Mouse (Mus musculus) right cerebral cortex, postnatal 36 days (tissue): ENCODE results near the gene Cacng4.
A peak's percentile ranks its signal among the peaks of the same experiment; 100 is the strongest.

Source experiments
- DNase-seq, 2 experiments: peaks; one replicate each; pipeline ENCODE4 v3.0.0; 2022; ENCODE audit warnings: low spot score in 2 of 2, mixed read lengths in 1 of 2

Cacng4 gene

DNA sequence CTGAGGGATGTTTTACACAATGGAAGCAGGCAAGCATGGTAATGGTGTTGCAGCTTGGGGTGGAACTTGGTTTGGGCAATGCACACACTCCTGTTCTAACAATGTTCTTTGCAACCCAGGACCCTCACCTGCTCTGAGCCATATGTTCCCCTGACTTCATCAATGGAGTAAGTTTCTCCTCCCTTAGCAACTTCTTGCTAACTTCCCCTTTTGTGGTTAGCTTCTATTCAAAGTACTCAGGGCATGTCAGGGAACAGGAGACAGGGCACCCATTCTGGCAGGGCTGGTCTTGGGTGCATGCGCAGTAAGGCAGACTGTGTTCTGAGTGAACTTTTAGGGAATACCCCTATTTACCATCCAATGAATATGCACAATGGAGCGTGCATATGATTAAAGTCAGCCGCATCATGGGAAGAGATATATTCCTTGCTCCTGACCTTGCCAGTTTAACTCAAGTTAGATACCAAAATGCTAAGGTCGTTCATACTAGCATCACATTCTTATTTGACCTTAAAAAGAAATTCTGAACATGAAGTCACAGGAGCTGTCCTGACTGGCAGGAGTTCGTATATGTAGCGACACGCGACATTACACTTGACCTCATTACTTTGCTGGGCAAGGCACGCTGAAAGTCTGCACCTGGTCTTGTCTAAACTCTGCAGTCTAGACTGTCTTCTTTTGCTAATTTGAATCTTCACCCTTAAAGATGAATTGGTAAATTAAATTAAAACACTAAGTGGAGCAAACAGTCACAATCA, 73.9 kb downstream of the Cacng4 start:
- no peak for DNase-seq

DNA sequence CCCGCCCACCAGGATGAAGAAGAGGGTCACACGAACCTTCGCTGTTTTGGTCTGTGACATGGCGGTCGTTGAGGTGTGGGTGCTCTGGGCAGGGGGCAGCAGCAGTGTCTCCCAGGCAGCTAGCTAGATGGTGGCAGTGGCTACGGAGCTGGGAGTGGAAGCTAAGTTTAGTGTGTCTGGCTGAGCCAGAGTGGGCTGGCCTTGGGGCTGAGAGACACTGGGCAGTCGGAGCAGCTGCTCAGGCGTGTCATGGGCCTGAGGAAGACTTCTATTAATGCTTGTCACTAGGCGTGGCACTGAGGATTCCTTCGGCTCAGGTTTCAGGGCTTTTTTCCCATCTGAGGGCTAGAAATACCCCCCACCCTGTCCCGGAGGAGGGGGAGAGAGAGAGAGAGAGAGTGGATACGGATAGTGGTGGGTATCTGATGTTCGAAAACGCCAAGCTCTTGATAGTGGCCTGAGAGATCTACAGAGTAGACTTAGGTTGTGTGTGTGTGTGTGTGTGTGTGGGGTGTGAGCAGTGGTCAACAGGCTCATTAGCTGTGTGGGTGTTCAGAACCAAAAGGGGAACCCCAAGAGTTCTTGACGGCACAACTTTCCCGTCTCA, 77.9 kb downstream of the Cacng4 start, which contains the start of gene Cacng1:
Gene Cacng1 (minus strand): TSS at position 191 of the 607 bp plus-strand sequence.
- DNase-seq, result no peak

DNA sequence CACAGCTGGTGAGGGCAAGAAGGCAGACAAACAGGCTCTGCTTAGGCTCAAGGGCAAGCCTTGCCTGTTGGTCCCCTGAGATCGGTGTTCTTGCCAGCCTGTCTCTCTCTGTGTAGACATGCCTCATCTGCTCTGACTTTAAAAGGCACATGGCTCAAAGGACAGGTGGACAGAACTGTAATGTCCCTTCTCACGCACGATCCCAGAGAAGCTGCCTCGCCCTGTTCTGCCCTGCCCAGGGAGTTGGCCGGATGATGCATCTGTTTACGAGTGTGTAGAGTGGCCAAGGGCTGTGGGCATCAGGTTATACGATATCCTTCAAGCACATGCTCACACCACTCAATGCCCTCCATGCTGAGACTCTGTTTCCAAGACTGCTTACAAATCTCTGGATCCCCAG, 80.0 kb downstream of the Cacng4 start:
- DNase-seq, result no peak

DNA sequence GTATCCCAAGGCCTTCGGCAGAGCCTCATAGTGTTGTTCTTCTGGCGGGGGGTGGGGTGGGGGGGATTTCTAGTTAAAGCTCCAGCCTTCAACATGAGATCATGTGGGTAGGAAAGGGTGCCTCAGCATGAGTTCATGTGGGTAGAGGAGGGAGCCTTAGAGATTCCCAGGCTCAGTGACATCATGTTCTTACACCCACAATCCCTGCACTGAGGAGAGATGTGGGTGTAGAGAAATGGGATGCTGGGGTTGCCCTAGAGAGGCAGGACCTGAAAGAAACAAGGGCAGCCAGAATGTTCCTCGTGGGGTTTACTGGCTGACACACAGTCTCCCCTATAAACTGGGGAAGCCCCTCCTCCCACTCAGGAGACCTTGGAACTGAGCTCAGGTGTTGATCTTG, 84.0 kb downstream of the Cacng4 start:
- DNase-seq, result peak in 1 of 2 experiments; percentile 30

DNA sequence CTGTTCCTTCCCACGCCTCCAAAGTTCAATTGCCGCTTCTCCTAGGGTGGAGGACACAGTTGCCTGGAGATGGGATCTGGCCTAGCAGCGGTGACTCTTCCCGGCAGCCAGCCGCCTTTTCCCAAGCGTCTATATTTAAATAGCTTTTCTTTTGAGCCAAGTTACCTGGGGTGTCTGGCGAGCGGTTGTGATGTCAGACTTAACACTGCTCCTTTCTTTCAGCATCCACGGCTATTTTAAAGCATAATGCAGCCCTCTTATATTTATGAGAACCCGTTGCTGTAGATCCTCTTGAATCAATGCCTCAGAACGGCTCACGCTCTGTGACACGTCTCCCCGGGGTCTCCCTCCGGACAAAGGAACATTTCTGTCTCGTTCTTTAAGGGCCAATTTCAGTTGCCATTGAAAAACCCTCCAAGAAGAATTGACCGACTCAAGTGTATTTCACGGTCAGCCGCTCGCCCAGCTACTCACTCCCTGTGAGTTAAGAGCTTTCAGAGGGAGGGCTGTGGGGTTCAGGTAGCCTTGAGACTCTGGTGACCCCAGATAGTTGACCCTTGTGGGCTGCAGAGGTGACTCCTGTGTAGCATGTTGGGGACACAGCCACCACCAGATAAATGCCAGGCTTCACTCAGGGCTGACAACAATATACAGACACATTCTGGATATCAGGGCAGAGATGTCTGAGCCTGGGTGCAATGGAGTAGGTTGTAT, 86.3 kb downstream of the Cacng4 start:
- DNase-seq, result no peak

DNA sequence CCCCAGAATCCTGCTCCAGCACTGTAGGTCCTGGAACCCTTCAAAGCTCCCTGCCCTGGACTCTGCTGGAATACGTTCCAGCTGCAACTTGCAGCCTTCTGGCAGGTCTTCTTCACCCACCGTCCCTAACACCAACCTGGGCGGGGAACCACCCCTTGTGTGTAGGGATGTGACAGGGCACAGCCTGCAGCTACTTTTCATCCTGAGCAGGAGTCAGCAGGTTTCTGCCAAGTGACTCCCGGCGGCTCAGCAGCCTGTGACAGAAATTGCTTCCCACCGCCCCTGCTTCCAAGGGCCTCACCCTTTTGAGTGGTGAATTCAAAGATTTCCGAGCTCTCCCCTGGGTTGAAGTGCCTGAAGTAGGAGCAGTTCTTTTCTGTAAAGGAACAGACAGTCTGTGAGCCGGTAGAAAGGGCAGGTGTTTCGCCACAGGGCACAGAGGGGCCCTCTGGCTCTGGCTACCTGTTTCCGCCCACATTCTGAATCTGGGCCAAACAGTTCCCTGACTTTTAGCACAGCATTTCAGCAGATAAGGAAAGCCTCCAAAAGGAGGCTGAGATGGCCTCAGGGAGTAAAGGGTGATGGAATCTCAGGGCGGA, 88.8 kb downstream of the Cacng4 start:
- DNase-seq, result no peak

DNA sequence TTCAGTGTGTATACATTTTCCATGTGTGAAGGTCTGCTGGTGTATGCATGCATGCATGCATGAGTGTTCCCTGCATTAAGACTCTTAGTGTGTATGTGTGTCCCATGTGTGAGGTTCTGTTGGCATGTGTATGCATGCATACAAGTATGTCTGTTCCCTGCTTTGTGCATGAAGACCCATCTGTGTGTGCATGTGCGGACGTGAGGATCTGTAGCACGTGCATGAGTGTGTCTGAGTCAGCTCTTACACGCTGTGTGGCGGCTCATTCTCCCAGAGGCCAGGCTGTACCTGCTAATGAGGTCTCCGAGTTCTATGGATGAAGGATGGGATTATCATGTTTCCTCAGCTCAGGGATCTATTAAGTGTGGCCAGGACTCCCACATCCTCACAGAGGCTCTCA, 89.3 kb downstream of the Cacng4 start:
- no peak for DNase-seq

DNA sequence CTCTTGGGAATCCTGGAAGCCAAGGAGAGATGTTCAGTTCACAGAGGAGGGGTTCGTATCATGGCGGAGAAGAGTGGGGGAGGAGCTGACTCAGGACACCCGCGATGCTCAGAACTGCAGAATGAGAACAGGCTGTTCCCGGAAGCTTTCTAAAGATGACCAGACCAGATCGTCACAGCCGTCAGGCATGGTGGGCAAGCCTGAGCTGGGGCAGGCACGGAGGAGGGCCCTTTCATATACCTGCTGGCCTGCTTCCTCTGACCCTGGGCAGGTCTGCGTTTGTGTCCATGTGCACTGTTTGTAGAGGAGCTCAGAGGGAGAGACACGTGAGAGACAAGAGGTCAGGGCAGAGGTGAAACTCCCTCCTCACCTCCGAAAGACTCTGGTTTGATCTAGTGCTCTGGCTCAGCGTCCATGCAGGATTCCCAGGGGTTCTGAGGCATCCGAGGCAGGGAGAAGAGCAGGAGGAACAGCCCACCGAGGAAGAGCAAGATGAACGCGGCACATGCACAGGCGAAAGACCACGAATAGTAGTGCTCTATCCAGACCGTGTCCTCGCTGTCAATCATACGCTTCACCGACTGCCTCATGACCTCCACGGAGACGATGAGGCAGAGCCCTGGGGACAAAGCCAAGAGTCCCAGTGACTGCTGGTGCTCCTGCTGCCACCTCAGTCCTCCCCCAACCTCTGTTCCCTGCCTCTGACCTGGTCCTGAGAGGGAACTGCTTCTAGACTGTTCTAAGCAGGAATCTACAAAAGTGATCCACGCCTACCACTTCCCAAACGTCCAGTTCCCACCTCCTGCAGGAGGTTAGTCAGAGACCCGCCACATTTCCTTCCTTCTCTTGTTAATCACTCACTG, 90.9 kb downstream of the Cacng4 start:
- DNase-seq, result no peak

DNA sequence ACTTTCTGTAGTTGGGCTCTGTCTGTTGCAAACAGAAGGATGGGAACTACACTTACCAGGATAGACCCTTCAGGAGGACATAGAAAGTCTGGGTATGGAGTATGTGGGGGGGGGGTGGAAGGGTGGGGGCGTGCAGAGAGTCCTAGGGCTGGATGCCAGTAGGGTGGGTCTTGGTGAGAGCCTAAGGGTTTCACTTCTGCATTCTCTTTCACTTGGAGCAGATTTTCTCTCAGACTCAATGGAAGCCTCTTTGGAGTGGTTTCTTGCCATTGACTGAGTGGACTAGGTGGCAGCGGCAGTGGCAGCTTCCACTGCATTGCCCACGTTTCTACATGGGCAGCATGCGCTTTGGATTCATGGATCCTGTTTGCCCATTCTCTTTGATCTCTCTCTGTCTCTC, 94.4 kb downstream of the Cacng4 start:
- no peak for DNase-seq

DNA sequence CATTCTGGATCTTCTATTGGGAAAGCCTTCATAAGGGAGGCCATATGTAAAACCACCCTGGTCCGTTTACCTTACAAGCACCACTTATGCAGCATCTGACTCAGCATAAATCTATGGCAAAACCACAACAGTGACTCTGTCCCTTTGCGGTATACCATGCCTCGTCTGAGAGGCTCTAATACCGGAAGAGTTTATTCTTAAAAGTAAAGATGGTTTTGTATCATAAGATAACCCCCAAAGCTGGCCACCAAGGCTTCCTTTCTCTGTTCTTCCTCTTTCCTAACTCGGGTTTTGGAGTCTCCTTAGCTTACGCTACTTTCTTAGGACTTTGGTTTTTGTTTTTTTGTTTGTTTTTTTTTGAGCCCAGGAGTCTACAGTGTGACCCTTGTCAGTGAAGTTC, 101.0 kb downstream of the Cacng4 start:
- no peak for DNase-seq

DNA sequence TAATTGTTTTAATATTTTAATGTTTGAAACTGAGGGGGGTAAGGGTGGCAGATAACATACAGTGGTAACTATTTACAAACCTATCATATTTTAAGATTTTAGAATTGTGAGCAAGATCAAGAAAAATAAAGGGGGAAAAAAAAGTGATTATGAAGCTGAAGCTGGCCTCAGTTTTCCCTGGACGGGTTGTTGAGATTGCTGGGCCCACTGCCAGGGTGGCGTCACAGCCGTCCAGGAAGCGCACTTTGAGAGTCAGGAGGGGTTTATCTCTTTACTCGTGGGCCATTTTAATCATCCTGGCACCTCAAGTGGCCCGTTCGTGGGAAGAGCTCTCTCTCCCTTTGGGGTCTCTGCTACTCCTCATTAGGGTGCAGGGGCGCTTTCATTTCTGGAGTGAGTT, 102.8 kb downstream of the Cacng4 start:
- no peak for DNase-seq

DNA sequence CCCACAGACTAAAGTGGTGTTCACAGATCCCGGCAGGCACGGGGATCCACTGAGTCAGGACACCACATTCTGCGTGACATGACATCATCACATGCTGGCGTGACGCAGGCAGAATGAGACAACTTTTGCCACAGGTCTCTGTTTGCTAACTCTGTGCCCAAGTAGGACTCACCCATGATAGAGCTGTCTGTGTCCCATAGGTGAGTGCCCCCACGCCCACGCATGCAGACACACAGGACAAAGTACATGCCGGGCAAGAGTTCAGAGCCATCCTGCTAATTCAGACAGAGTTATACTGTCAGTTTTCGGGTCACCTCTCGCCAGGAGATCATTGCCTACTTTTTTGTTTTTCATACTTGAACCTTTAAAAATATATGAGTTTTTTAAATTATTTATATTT, 105.9 kb downstream of the Cacng4 start:
- no peak for DNase-seq

DNA sequence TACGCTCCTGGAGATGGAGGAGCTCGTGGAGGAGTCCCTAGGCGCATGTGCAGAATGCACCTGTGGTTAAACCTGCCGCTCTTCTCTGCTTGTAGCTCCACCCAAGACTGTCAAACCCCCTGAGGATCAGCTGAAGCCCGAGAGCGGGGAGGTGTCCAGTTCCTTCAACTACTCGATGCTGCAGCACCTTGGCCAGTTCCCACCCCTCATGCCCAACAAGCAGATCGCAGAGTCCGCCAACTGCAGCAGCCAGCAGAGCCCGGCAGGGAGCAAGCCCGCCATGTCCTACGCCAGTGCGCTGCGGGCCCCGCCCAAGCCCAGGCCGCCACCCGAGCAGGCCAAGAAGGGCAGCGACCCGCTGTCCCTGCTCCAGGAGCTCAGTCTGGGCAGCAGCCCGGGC, 108.1 kb downstream of the Cacng4 start:
- no peak for DNase-seq

DNA sequence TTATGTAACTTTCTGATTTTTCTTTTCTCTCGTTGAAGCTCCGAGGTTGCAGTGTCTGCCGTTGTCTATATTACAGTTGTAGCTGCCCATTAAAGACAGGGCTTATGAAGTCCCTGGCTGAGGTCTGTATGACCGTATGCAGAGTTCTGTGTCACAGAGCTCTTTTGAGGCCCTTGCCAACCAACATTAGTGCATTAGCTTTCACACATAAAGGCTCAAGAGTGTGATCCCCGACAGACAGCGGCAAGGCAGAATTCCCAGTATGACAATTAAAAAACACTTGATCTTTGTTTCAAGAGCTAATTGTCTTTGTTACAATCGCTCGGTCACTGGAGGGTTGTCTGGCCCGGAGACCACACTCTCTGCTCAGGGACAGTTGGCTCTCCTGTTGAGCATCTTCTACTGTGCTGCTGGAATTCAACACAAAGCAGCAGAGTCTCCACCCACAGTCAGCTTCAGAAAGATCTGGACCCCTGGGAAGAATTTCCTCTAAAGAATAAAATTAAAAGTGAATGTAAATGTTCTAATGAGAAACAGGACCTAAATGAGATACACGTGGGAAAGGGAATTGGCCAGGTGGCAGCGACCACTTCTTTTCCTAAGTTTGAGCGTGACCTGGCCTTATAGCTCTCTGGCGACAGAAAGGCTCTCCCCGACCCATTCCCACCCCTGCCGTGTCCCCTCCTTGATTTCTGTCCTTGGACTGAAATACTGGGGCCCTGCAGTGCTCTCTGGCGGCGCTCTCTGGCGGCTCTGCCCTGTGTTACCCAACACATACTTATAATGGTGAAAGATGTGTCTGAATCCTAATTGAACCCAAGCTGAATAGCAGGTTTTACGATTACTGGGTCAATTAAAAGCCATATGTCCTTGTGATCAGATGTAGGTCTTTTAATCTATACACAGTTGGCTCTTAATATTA, 110.6 kb downstream of the Cacng4 start:
- DNase-seq, result no peak

DNA sequence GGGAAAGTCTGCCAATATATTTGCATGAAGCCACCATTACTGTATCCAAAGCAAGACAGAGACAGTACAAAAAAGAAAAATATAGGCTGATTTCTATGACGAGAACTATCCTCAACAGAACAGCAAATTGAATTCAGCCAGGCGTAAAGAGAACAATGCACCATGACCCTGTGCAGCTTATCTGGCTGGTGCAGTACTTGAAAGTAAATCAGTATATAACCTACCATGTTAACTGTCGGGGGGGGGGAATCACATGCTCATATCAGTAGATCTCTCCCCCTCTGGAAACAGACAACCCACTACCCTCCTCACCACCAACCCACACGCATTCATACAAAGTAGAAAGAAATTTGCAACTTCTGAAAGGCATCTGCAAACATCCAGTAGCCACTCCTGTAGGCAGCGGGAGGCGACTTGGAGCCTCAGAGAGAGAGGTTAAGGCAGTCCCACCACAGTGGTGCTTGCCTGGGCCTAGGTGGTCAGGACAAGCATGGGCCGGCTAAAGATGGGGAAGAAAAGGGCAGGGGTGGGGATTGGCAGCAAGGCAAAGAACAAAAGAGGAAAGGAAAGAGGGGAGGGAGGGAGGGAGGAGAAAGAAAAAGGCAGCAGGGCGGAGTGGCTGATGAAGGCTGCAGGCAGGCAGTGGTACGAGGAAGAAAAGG, 111.5 kb downstream of the Cacng4 start:
- no peak for DNase-seq
